Mouse (Mus musculus) lung, adult 2 months (tissue): ENCODE results near the gene Nfyb.

Source experiments
- CTCF ChIP-seq: fragments of 200-500 bp; IDR thresholded peaks from 2 replicates; pipeline ENCODE4 v1.5.1; 2011; ENCODE audit warnings: mild to moderate bottlenecking, low read length, control low read depth; ENCODE audit not compliant: insufficient read depth
- POLR2A ChIP-seq: fragments of 200-500 bp; IDR thresholded peaks from 2 replicates; pipeline ENCODE4 v1.6.1; 2011; ENCODE audit warnings: low read depth, mild to moderate bottlenecking, control low read depth, low read length, borderline replicate concordance; ENCODE audit errors: extremely low read depth

DNA sequence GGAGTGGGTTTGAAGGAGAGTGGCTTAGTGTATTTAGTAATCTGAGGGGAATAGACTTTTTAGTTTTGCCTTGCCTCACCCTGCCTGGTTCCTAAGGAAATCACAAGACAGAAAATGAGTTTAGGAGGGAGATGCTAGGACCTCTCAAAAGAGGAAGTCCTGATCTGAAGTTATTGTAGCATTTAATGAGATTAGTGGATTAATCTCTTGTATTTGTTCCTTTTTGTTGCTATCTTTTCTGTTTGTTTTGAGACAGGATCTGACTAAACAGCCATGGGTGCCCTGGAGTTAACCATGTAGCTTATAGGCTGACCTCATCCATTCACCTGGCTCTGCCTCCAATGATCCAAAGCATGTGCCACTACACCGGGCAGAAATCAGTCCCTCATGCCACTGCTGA lies 21.4 kb downstream of the Nfyb start:
- no peak for TF ChIP-seq CTCF
- TF ChIP-seq POLR2A, result no peak
